Mouse (Mus musculus) hindbrain, embryonic 13.5 days (tissue): ENCODE results near the gene Pcbp1. TPM values are rescaled to one million over a fixed set of nuclear protein-coding genes. Genes with fewer than 3 reads are reported as not detected.

Source experiments
- ATAC-seq: fragments of 200-750 bp; cut with Nextera tagmentation; 2 replicates; pipeline ENCODE4 v1.8.0; 2017; ENCODE audit warnings: moderate TSS enrichment; ENCODE audit not compliant: low FRiP score
- H3K27ac ChIP-seq: fragments of 300-500 bp; sonication (generic); 2 replicates; pipeline ENCODE4 v1.5.1; 2015; ENCODE audit warnings: inconsistent platforms, mild to moderate bottlenecking, moderate library complexity
- H3K27me3 ChIP-seq: fragments of 300-500 bp; sonication (generic); 2 replicates; pipeline ENCODE4 v1.6.1; 2015; ENCODE audit warnings: mild to moderate bottlenecking, inconsistent platforms
- H3K36me3 ChIP-seq: fragments of 300-500 bp; sonication (generic); 2 replicates; pipeline ENCODE4 v1.6.1; 2015; ENCODE audit warnings: mild to moderate bottlenecking, inconsistent platforms
- H3K4me1 ChIP-seq: fragments of 300-500 bp; sonication (generic); replicated peaks from 2 replicates; pipeline ENCODE4 v1.6.1; 2015; ENCODE audit warnings: inconsistent platforms
- H3K4me2 ChIP-seq: fragments of 300-500 bp; sonication (generic); 2 replicates; pipeline ENCODE4 v1.6.1; 2015; ENCODE audit warnings: inconsistent platforms, mild to moderate bottlenecking, moderate library complexity
- H3K4me3 ChIP-seq: fragments of 300-500 bp; sonication (generic); 2 replicates; pipeline ENCODE4 v1.5.1; 2015; ENCODE audit warnings: mild to moderate bottlenecking, inconsistent platforms
- H3K9ac ChIP-seq: fragments of 300-500 bp; sonication (generic); 2 replicates; pipeline ENCODE4 v1.6.1; 2015; ENCODE audit warnings: mild to moderate bottlenecking, inconsistent platforms
- H3K9me3 ChIP-seq: fragments of 300-500 bp; sonication (generic); 2 replicates; pipeline ENCODE4 v1.6.1; 2016; ENCODE audit warnings: inconsistent platforms
- WGBS: fragments of 180-500 bp; shearing (Covaris S2); methylation state at CpG from one replicate; pipeline ENCODE4 v1.1.7; 2015; 5-methylcytosine and 5-hydroxymethylcytosine counted together
- polyA plus RNA-seq: library from polyadenylated mRNA; unstranded; fragments of >200 nt; fragmentation: Nextera tagmentation; extraction: Ambion mirVana; gene quantifications from 2 replicates; pipeline ENCODE4 v1.2.1, GENCODE M21; 2015

Gene Pcbp1
- polyA plus RNA-seq, 1 experiment from 2014 or later: 333 TPM

DNA sequence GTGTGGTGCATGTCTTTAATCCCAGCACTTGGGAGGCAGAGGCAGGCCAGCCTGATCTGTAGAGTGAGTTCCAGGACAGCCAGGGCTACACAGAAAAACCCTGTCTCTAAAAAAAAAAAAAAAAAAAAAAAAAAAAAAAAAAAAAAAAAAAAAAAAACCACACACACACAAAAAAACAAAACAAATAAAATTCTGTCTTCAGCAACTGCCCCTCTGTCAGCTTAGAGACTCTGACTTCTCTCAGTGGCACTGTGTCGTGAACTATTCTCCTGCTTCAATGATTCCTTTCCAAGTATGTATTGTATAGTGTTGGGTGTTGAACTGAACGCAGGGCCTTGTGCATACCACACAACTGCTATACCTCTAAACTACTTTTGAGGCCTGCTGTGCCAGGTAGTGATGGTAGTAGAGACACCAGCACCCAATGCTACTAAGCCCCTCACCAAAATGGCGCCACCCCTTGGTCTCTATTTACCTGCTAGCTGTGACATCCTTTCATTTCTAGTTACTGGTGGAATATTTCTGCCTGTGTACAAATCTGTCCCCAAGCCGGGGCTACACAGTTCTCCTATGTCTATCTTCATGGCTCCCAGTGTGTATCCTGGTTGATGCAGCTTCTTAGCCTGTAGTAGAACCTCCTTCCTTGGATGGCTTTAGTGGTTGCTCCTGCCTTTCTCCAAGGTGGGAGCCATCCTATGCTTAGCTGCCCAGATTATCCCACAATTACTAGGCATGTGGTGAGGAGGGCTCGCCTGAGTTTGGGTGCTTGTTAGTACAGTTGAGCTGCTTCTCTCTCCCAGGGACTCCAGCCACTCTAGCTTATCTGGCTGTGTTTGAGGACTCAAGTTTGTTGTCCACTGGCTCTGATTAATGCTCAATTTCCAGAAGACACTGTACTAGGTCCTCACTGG lies 3.9 kb downstream of the Pcbp1 start:
- H3K4me3 ChIP-seq: peak overlapping the region; percentile 98
- H3K36me3 ChIP-seq: peaks cover 15% of the 10 kb centered on the region
- no peaks in the 10 kb centered on the region for H3K27me3 ChIP-seq
- peak overlapping the region; percentile 93 for H3K4me2 ChIP-seq
- 87% methylated on average over 5 of the region's 5 CpGs for WGBS
- no peaks in the 10 kb centered on the region for H3K9me3 ChIP-seq
- peaks cover 17% of the 10 kb centered on the region for H3K4me1 ChIP-seq
- 0 out of 2 replicates have a peak overlapping the region, but pooled peaks have one; percentile 31 for H3K27ac ChIP-seq
- 0 out of 2 replicates have a peak overlapping the region, but pooled peaks have one; percentile 36 for H3K9ac ChIP-seq
- ATAC-seq: no peak

DNA sequence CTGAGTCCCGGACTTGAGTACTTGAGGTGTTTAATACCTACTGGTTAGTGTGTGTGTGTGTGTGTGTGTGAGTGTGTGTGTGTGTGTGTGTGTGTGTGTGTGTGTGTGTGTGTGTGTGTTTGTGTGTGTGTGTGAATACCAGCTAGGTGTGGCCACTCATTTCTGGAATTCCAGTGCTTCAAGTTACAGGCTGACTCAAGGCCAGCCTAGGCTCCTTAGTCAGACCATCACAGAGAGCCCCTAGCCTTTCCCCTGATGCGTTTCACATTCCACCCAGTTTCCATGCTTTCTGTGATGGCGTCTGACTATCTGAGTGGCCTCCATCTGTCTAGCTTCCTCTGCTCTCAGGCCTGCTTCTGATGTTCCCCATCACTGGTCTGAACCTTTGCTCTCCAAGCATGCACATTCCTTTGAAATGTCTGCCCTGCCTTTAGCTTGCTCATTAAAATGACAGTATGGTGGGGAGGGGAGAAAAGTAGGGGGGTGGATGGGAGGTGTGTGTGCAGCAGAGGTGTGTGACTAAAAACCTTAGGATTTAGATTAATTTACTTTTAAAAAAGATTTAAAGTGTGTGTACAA lies 6.3 kb downstream of the Pcbp1 start:
- H3K27ac ChIP-seq: no peak overlapping the region
- H3K36me3 ChIP-seq: peaks cover 15% of the 10 kb centered on the region
- no peak overlapping the region for H3K4me2 ChIP-seq
- no peak overlapping the region for H3K4me3 ChIP-seq
- H3K27me3 ChIP-seq: no peaks in the 10 kb centered on the region
- ATAC-seq: no peak
- no peaks in the 10 kb centered on the region for H3K9me3 ChIP-seq
- peaks cover 17% of the 10 kb centered on the region for H3K4me1 ChIP-seq
- 86% methylated on average over 3 of the region's 3 CpGs for WGBS
- no peak overlapping the region for H3K9ac ChIP-seq

DNA sequence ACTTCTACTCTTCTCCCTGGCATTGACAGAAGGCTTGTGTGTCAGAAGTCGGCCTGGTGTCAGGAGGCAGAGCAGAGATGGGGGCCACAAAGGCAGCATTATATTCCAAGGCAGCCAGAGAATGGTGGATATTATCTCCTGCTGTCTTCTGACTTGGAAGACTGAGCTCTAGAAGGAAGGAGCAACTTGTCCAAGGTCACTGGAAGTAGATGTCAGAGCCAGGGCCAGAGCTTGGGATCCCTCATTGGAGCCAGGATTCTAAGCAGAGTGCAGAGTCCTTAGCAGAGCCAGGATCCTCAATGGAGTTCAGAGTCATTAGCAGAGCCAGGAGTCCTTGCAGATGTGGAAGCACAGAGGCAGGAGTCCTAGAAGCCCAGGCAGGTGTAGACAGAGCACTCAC lies 10.1 kb downstream of the Pcbp1 start:
- no peaks in the 10 kb centered on the region for H3K4me1 ChIP-seq
- H3K36me3 ChIP-seq: peaks cover 2% of the 10 kb centered on the region
- H3K9ac ChIP-seq: no peak overlapping the region
- no peak overlapping the region for H3K4me3 ChIP-seq
- H3K4me2 ChIP-seq: no peak overlapping the region
- H3K27me3 ChIP-seq: no peaks in the 10 kb centered on the region
- H3K9me3 ChIP-seq: no peaks in the 10 kb centered on the region
- 69% methylated on average over 1 of the region's 1 CpGs for WGBS
- no peak overlapping the region for H3K27ac ChIP-seq
- no peak for ATAC-seq

DNA sequence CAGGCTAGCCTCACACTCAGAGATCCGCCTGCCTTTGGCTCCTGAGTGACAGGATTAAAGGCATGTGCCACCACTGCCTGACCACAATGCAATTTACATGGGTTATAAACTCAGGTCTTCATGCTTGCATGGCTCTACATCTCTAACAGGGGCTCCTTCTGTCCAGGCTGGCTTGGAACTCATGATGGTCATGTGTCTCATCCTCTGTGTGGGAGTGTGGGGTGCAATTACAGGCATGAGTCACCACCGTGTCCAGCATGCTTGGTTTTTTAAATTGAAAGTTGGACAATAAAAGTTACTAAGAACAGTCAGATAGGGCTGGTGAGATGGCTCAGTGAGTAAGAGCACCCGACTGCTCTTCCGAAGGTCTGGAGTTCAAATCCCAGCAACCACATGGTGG lies 12.8 kb downstream of the Pcbp1 start:
- Histone ChIP-seq H3K9me3 (no peaks in the 10 kb centered on the region), H3K27ac (no peak overlapping the region), H3K36me3 (no peaks in the 10 kb centered on the region), H3K9ac (no peak overlapping the region), H3K27me3 (no peaks in the 10 kb centered on the region), H3K4me2 (no peak overlapping the region), H3K4me3 (no peak overlapping the region), H3K4me1 (no peaks in the 10 kb centered on the region)
- 94% methylated on average over 4 of the region's 4 CpGs for WGBS
- ATAC-seq: no peak

DNA sequence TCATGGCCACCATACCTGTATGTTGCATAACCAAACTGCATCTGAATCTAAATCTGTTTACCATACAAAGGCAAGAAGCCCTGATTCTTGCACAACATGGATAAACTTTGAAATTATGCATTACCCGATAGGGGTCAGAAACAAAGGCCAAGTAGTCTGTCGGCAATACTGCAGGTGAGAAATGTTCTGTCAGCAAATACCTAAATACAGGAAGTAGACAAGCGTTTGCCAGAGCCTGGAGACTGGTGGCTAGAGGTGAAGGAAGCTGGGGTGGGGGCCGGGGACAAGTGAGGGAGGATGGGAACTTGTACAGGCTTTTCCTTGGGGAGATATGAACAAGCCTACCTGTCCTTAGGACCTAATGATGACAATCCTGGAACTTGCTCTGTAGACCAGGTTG lies 15.1 kb downstream of the Pcbp1 start:
- no peaks in the 10 kb centered on the region for H3K9me3 ChIP-seq
- H3K4me3 ChIP-seq: no peak overlapping the region
- no peaks in the 10 kb centered on the region for H3K4me1 ChIP-seq
- no peak overlapping the region for H3K27ac ChIP-seq
- no peaks in the 10 kb centered on the region for H3K27me3 ChIP-seq
- no peak overlapping the region for H3K9ac ChIP-seq
- no peak overlapping the region for H3K4me2 ChIP-seq
- ATAC-seq: no peak
- H3K36me3 ChIP-seq: no peaks in the 10 kb centered on the region
- 85% methylated on average over 4 of the region's 4 CpGs for WGBS

DNA sequence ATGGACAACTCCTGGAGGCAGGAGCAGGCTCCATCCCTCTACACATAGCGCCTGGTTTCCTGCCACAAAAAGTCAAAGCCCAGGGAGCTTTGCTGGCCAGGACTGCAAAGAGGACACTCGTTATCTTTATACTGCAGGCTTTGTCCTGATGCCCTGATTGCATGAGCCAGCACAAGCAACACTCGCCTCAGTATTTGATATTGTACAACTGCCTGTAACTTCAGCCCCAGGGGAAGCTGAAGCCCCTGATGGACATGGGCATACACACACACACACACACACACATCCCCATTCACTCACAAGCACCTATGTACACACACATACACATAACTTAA lies 16.3 kb downstream of the Pcbp1 start:
- ATAC-seq: no peak
- WGBS: 72% methylated on average over 3 of the region's 3 CpGs
- H3K4me2 ChIP-seq: no peak overlapping the region

DNA sequence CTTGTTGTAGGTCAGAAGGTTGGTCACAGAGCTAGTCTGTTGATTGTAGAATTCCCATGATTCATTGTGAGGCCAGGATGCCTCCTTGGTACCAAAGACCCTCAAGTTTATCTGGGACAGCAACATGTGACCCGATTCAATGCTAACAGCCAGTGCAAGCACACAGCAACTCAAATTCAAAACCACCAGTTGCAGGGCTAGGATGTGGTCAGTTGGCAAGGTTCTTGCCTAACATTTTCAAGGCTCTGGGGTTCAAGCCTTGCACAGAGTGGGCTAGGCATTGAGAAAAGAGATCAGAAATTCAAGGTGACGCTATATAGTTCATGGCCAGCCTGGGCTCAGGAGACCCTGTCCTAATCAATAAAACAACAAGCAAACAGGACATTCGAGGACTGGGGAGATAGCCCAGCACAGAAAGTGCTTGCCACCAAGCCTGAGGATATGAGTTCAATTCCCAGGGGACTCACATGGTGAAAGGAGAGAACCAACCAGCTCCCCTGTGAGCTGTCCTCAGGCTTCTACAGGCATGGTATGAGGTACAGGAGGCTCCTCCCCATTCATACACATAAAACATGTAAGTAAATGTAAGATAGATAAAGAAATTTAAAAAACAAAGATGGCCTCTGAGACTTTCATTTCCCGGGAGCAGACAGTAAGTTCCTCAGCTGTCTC lies 16.8 kb downstream of the Pcbp1 start:
- no peaks in the 10 kb centered on the region for H3K36me3 ChIP-seq
- no peak overlapping the region for H3K4me3 ChIP-seq
- ATAC-seq: no peak
- no peaks in the 10 kb centered on the region for H3K4me1 ChIP-seq
- H3K9ac ChIP-seq: no peak overlapping the region
- no peak overlapping the region for H3K4me2 ChIP-seq
- WGBS: 82% methylated on average over 4 of the region's 4 CpGs
- H3K9me3 ChIP-seq: no peaks in the 10 kb centered on the region
- H3K27me3 ChIP-seq: no peaks in the 10 kb centered on the region
- no peak overlapping the region for H3K27ac ChIP-seq

More for the DNA sequence above, 16.3 kb downstream of the Pcbp1 start:
- Histone ChIP-seq H3K9ac (no peak overlapping the region), H3K27me3 (no peaks in the 10 kb centered on the region), H3K4me3 (no peak overlapping the region), H3K9me3 (no peaks in the 10 kb centered on the region), H3K4me1 (no peaks in the 10 kb centered on the region), H3K36me3 (no peaks in the 10 kb centered on the region), H3K27ac (no peak overlapping the region)

DNA sequence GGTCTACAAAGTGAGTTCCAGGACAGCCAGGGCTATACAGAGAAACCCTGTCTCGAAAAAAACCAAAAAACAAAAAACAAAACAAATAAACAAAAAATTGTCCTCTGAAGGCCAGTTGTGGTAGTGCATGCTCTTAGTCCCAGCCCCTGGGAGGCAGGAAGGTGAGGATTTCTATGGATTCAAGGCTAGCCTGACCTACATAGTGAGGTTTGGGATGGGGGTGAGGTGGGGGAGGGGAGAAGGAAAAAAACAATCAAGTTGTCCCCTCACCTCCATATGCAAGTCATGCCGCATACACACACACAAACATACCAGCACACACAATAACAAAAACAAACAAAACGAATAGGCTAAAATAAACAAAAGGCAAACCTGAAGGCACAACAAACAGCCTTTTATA lies 17.4 kb downstream of the Pcbp1 start:
- Histone ChIP-seq H3K9me3 (no peaks in the 10 kb centered on the region), H3K9ac (no peak overlapping the region), H3K4me2 (no peak overlapping the region), H3K27me3 (no peaks in the 10 kb centered on the region), H3K4me3 (no peak overlapping the region), H3K4me1 (no peaks in the 10 kb centered on the region), H3K27ac (no peak overlapping the region), H3K36me3 (no peaks in the 10 kb centered on the region)
- ATAC-seq: no peak
- 91% methylated on average over 3 of the region's 3 CpGs for WGBS

DNA sequence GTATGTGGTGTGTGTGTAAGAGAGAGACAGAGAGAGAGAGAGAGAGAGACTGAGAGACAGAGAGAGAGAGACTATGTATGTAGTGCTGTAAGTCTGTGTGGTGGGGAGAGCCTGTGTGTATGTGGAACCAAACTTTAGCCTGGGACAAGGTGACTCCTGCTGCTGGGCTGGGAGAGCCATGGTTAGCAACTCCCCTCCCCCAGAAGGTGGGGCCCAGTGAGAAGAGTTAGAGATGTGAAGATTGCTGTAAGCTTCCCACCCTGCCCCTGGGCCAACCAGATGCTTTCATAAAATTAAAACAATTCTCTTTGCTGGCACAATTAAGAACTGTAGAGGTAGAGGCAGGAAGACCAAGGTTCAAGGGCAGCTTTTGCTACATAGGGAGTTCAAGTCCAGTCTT lies 19.0 kb downstream of the Pcbp1 start:
- Histone ChIP-seq H3K9ac (no peak overlapping the region), H3K9me3 (no peaks in the 10 kb centered on the region), H3K4me1 (no peaks in the 10 kb centered on the region), H3K4me3 (no peak overlapping the region), H3K4me2 (no peak overlapping the region), H3K27ac (no peak overlapping the region), H3K27me3 (no peaks in the 10 kb centered on the region), H3K36me3 (no peaks in the 10 kb centered on the region)
- no peak for ATAC-seq

DNA sequence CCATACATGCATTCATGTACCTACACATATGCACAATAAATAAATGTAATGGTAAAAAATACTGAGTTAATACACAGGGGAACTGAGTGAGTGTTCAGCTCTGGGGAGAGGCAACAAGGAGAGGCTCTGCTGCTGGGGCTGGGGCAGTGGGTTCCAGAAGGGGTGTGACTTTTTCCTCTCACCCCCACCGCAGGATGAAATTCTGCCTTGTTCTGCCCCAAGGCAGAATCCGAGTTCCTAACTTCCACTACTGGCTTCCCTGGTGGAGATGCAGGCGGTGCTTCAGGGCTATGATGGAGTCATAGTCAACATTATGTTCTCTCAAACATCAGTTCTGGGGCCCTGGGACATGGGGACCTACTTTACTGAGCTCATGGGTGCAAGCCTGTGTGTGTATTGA lies 19.8 kb downstream of the Pcbp1 start:
- no peaks in the 10 kb centered on the region for H3K4me1 ChIP-seq
- WGBS: 72% methylated on average over 3 of the region's 3 CpGs
- no peak overlapping the region for H3K4me3 ChIP-seq
- no peaks in the 10 kb centered on the region for H3K9me3 ChIP-seq
- H3K27me3 ChIP-seq: no peaks in the 10 kb centered on the region
- no peak overlapping the region for H3K9ac ChIP-seq
- no peaks in the 10 kb centered on the region for H3K36me3 ChIP-seq
- H3K27ac ChIP-seq: no peak overlapping the region
- ATAC-seq: no peak
- no peak overlapping the region for H3K4me2 ChIP-seq

DNA sequence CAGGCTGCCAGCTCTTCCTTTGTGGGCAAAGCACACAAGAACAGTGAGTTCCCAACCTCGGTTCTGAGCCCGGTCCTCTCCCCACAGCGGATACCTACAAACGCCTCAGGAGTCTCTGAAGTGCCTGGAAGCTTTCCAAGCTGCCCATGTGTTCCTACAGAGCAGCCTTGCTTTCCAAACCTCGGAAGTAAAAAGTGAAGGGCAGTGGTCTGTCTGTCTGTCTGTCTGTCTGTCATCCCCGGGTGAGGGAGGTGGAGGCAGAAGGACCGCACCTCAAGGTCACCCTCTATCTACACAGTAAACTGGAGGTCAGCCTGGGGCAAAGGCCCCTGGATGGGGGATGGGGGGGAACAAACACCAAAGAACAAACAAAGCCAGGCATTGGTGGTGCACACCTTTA lies 20.4 kb downstream of the Pcbp1 start:
- H3K36me3 ChIP-seq: no peaks in the 10 kb centered on the region
- no peak overlapping the region for H3K4me2 ChIP-seq
- no peak overlapping the region for H3K27ac ChIP-seq
- H3K9ac ChIP-seq: no peak overlapping the region
- no peak for ATAC-seq
- H3K9me3 ChIP-seq: no peaks in the 10 kb centered on the region
- no peaks in the 10 kb centered on the region for H3K27me3 ChIP-seq
- H3K4me3 ChIP-seq: no peak overlapping the region
- 72% methylated on average over 7 of the region's 7 CpGs for whole genome bisulfite sequencing
- H3K4me1 ChIP-seq: no peaks in the 10 kb centered on the region

DNA sequence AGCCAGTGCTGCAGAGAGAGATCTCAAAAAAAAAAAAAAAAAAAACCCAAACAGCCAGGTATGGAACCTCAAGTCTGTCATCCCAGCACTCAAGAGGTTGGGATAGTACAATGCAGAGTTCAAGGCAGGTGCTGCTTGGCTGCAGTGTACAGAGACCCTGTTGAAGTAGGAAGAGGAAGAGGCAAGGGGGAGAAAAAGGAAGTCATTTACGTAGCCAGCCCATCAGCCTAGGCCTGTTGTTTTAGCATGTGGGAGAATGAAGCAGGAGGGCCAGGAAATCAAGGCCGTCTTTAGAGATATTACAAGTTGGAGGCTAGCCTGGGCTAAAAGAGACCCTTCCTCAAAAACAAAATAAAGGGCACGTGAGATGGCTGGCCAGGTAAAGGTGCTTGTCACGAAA lies 22.6 kb downstream of the Pcbp1 start:
- 90% methylated on average over 4 of the region's 4 CpGs for WGBS
- H3K9me3 ChIP-seq: no peaks in the 10 kb centered on the region
- no peak overlapping the region for H3K4me2 ChIP-seq
- ATAC-seq: no peak
- no peak overlapping the region for H3K27ac ChIP-seq
- no peaks in the 10 kb centered on the region for H3K4me1 ChIP-seq
- no peaks in the 10 kb centered on the region for H3K36me3 ChIP-seq
- no peak overlapping the region for H3K4me3 ChIP-seq
- no peaks in the 10 kb centered on the region for H3K27me3 ChIP-seq
- H3K9ac ChIP-seq: no peak overlapping the region
